Comparison of ENCODE assay signal across 21 mouse cellular contexts in the genomic region with DNA sequence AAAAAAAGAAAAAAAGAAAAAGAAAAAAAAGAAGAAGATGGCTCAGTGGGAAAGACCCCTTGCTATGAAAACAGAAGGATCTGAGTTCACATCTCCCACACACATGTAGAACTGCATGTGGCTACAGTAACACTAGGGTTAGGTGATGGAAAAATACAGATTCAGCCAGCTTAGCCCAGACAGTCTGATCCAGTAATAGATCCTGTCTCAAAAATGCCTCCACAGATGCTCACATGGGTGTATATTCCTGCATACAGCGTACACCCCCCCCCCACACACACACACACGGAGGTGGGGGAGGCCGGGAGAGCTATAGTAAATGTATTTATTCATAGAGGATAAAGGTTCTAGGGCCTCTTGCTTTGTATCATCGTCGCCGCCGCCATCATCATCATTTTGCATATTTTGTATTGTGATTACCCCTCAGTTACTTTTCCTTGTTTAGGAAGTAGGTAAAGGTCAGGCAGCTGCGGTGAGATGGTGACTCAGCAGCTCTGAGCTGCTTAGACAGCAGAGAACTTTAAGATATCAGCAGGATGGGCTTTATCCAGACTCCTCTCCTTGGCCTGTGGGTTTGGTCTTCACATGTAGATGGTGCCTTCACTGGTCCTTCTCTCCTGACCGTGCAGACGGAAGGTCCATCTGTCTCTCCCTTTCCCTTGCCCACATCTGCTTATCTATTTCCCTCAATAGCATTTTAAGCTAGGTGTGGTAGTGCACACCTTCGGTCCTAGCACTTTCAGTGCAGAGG. TPM values are rescaled to one million over a fixed set of nuclear protein-coding genes. Genes with fewer than 3 reads are reported as not detected.
DNase-seq lines count a peak whose midpoint lies in the region; ATAC-seq lines count a peak whose summit lies in the region.
"Had no signal": no experiment of that assay in that cellular context is flagged by ENCODE, and none has a peak within 500 bp of the region (broad histone marks: within the 10 kb centered on the region; RNA-seq: fewer than 3 reads in every experiment).

No protein-coding gene starts in this region.

- peak overlapping the region; percentile 68 for H3K9ac ChIP-seq in liver, embryonic 13.5 days
- H3K9ac ChIP-seq in hindbrain, embryonic 16.5 days (ENCODE audit: low read depth, low read length) = no peak overlapping the region
- H3K9ac ChIP-seq: embryonic facial prominence, embryonic 12.5 days; neural tube, embryonic 15.5 days had no signal

- 35% methylated on average over 11 of the region's 11 CpGs for WGBS in liver, embryonic 13.5 days (ENCODE audit: insufficient replicate concordance)
- WGBS in hindbrain, embryonic 16.5 days = 90% methylated on average over 11 of the region's 11 CpGs

- no peaks in the 10 kb centered on the region for H3K27me3 ChIP-seq in liver, embryonic 13.5 days
- no peaks in the 10 kb centered on the region for H3K27me3 ChIP-seq in hindbrain, embryonic 16.5 days (replicated peaks; ENCODE audit: control insufficient read depth, insufficient read depth, low read length)
- H3K27me3 ChIP-seq: embryonic facial prominence, embryonic 12.5 days; neural tube, embryonic 15.5 days; Patski had no signal

- ATAC-seq in liver, embryonic 13.5 days (ENCODE audit: low read depth) = peak; percentile 77
- ATAC-seq in hindbrain, embryonic 16.5 days = no peak
- ATAC-seq: midbrain, embryonic 16.5 days; Patski had no signal

- H3K4me3 ChIP-seq in liver, embryonic 13.5 days (replicated peaks) = peak overlapping the region; percentile 26; the same call in 1 of the 2 replicates
- H3K4me3 ChIP-seq in hindbrain, embryonic 16.5 days (ENCODE audit: low read length) = no peak overlapping the region
- H3K4me3 ChIP-seq: embryonic facial prominence, embryonic 12.5 days; hindbrain, embryonic 10.5 days; neural tube, embryonic 15.5 days had no signal

- H3K36me3 ChIP-seq in liver, embryonic 13.5 days = peaks cover 8% of the 10 kb centered on the region; the same call in 1 of the 2 replicates
- H3K36me3 ChIP-seq in hindbrain, embryonic 16.5 days (ENCODE audit: control insufficient read depth, insufficient read depth, low read length) = no peaks in the 10 kb centered on the region
- H3K36me3 ChIP-seq: neural tube, embryonic 15.5 days had no signal

- H3K27ac ChIP-seq in liver, embryonic 13.5 days = peak overlapping the region; percentile 99
- no peak overlapping the region for H3K27ac ChIP-seq in hindbrain, embryonic 16.5 days (ENCODE audit: low read depth, low read length)
- H3K27ac ChIP-seq: embryonic facial prominence, embryonic 12.5 days; hindbrain, embryonic 10.5 days; neural tube, embryonic 15.5 days had no signal

- no peaks in the 10 kb centered on the region for H3K9me3 ChIP-seq in liver, embryonic 13.5 days (replicated peaks)
- no peaks in the 10 kb centered on the region for H3K9me3 ChIP-seq in hindbrain, embryonic 16.5 days (ENCODE audit: control insufficient read depth, low read length)
- H3K9me3 ChIP-seq: embryonic facial prominence, embryonic 12.5 days; hindbrain, embryonic 10.5 days; neural tube, embryonic 15.5 days had no signal

- H3K4me2 ChIP-seq in liver, embryonic 13.5 days = peak overlapping the region; percentile 65
- no peak overlapping the region for H3K4me2 ChIP-seq in hindbrain, embryonic 16.5 days (ENCODE audit: low read length)
- H3K4me2 ChIP-seq: embryonic facial prominence, embryonic 12.5 days; neural tube, embryonic 15.5 days had no signal

- DNase-seq in adrenal gland, adult (ENCODE audit: inconsistent age in 2 of 2, low spot score in 1 of 2) = peak; percentile 22 to 63
- DNase-seq in adrenal gland, adult 8-10 months = no peak
- peak; percentile 22 to 41 for DNase-seq in spleen, postnatal 36 days (ENCODE audit: low spot score in 2 of 2)
- DNase-seq in spleen, adult 18-20 months = no peak
- DNase-seq in liver, embryonic 13.5 days = peak; percentile 69
- no peak for DNase-seq in urinary bladder, adult 2 months (ENCODE audit: low spot score)
- no peak for DNase-seq in ovary, adult 18-20 months (ENCODE audit: low spot score)
- DNase-seq: adrenal gland, postnatal 14 days; cerebellum, adult 8-10 months; kidney, adult 2 months; lung, postnatal 14 days; right cerebral cortex, postnatal 25 days had no signal

- H3K4me1 ChIP-seq in liver, embryonic 13.5 days (replicated peaks) = peaks cover 93% of the 10 kb centered on the region
- H3K4me1 ChIP-seq in hindbrain, embryonic 16.5 days (ENCODE audit: control insufficient read depth, insufficient read depth, low read depth, low read length) = peaks cover 3% of the 10 kb centered on the region; the same call in 1 of the 2 replicates

RNA-seq across cellular contexts. Expression of a gene that starts 29.2 kb away (rescaled TPM):
- total RNA-seq in adrenal gland, adult 8-10 months (2022) = not detected
- polyA plus RNA-seq in liver, embryonic 13.5 days (2015; fragmentation: Nextera tagmentation; extraction: Ambion mirVana) = 11.1 and 12.0 TPM in 2 replicates
- 0.23 TPM in 1 of 2 replicates, not detected in the other for polyA plus RNA-seq in urinary bladder, adult 2 months (2012; rRNA removed)
- polyA plus RNA-seq in hindbrain, embryonic 16.5 days (2015; fragmentation: Nextera tagmentation; extraction: Ambion mirVana) = 32.2 and 35.9 TPM in 2 replicates
- total RNA-seq: adrenal gland, postnatal 14 days; layer of hippocampus, adult 8-10 months had no signal
- polyA plus RNA-seq: frontal cortex, adult 2 months; kidney, adult 2 months; Patski; testis, adult 2 months had no signal

RNA-seq across cellular contexts. Expression of a gene that starts 50.3 kb away (rescaled TPM):
- 100 to 1,000 TPM; 122 to 219 (median 173) TPM for total RNA-seq in adrenal gland, adult 8-10 months (2022)
- polyA plus RNA-seq in liver, embryonic 13.5 days (2015; fragmentation: Nextera tagmentation; extraction: Ambion mirVana) = 40.9 and 41.5 TPM in 2 replicates
- 54.0 and 60.2 TPM in 2 replicates for polyA plus RNA-seq in urinary bladder, adult 2 months (2012; rRNA removed)
- polyA plus RNA-seq in hindbrain, embryonic 16.5 days (2015; fragmentation: Nextera tagmentation; extraction: Ambion mirVana) = 20.7 and 22.0 TPM in 2 replicates

RNA-seq across cellular contexts. Expression of a gene that starts 57.9 kb away (rescaled TPM):
- 10 to 100 TPM; 44.3 to 62.9 (median 56.7) TPM for total RNA-seq in adrenal gland, adult 8-10 months (2022)
- polyA plus RNA-seq in liver, embryonic 13.5 days (2015; fragmentation: Nextera tagmentation; extraction: Ambion mirVana) = 4.2 and 4.7 TPM in 2 replicates
- 62.5 and 63.9 TPM in 2 replicates for polyA plus RNA-seq in urinary bladder, adult 2 months (2012; rRNA removed)
- polyA plus RNA-seq in hindbrain, embryonic 16.5 days (2015; fragmentation: Nextera tagmentation; extraction: Ambion mirVana) = 17.3 and 19.1 TPM in 2 replicates

Comparison
In these comparisons a context has a peak if more than half of its experiments do, and no peak if none do; other contexts are left out.
1. DNase-seq: peak in adrenal gland, adult (2 of 2), spleen, postnatal 36 days (2 of 2) and liver, embryonic 13.5 days (single experiment); none in adrenal gland, adult 8-10 months (single experiment), spleen, adult 18-20 months (0 of 2), urinary bladder, adult 2 months (single experiment) and ovary, adult 18-20 months (single experiment).